Mouse (Mus musculus) frontal cortex, postnatal 10 days (tissue): ENCODE measurements around the gene Tanc1.

Experiments used
- DNase-seq, 2 experiments: peaks; one replicate each; pipeline ENCODE4 v3.0.0; 2022; ENCODE audit warnings: low spot score in 2 of 2, mixed read lengths in 1 of 2

The Tanc1 gene

DNA sequence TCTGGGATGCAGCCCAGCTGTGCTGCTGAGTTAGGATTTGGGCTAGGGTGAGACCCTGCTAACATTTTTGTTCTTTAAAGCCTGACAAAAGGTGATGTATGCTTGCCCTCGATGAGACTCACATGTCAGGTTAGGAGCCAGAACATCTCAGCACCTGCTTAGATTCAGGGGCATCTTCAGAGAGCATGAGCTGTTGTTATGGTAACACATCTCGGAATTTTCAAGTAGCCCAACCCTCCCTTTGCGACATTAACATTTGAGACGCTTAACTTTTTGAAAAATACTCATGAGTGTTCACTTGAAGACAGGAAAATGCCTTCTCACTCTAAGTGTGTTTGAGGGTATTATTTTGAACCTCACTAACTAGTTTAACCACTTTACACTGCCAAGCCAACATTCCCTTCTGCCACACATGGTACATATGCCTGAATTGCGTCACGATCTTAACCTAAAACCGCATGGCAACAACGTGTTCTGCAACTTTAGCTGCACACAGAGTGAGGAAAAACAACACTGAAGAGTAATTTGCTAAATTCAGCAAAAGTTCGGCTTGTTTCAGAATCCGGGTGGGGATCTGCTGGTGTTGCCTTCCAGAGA lies 67.7 kb downstream of the Tanc1 start:
- DNase-seq, result no peak

DNA sequence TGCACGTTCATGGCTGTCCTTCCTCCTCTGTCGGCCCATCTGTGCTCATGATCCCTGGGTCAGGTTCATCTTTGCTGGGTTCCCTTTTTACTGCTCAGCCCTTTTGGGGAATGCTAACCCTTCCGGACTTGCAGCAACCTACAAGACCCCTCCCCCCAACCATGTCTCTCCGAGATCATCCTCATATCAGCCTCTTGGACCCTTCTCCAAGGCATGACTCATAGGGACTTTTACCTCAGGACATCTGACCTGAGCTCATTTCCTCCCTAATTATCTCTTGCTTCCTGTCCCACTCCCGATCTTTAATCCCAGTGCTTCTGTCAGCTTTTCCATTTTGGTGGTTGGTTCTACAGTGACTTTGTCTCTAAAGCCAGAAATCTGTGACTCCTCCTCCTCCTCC lies 68.9 kb downstream of the Tanc1 start:
- no peak for DNase-seq

DNA sequence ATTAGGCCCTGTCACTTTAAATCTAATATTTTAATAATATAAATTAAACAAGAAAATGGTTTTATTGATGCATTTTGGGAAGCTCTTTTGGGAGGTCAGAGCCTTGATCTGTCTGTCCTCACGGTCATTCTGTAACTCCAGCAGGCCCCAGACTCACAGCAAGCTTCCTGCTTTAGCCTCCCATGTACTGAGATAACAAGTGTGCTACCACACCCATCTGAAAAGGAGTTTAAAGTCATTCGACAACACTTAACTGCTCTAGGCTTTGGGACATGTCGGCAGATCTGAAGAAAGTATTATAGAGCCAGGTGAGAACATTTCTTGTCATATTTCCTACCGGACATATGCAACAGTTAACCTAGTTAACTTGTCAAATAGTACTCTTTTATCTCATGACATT lies 69.3 kb downstream of the Tanc1 start:
- no peak for DNase-seq

DNA sequence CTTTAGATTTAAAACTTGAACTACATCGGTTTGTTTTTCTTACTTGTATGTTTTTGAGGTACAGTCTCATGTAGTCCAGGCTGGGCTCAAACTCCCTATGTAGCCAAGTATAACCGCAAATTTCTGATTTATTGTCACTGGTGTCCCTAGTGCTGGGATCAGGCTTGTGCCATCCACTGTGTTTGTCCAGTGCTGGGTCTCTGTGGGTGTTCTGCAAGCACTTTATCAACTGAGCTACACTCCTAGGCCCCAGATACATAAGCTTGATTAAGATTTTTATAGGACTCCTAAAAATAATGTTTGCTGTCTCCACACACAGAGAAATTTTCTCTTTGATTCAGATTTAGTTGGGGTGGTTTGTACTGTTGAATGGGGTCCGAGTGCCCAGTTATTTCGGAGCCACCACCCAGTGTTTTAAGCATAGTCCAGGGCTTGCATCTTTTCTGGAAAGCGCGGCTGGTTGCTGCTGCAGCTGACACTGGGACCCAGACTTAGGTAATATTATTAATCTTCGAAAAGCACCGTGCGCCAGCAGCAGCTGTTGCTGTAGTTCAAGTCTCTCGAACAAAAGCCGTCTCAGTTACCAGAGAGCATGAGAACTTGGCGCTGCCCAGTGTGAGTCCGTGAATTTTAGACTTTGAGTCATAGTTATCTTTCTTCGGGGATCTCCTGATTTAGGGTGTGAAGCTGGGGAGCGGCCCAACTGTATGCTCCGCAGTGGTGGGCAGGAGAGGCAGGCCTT lies 73.2 kb downstream of the Tanc1 start:
- DNase-seq, result no peak

DNA sequence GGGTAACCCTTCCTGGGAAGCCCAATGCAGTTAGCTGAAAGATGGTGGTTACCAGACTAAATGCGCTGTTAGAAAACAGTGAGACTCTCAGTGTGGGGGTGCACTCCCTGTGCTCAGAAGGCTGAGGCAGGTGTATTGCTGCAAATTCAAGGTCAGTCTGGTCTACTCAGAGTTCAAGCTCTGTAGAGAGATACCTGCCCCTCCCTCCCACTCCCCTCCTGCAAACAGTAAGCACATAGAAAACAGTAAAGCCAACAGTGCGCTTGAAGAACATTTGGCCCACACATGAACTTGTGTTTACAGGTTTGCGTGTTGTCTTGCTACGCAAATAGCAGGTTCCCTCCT lies 73.7 kb downstream of the Tanc1 start:
- DNase-seq, result no peak

DNA sequence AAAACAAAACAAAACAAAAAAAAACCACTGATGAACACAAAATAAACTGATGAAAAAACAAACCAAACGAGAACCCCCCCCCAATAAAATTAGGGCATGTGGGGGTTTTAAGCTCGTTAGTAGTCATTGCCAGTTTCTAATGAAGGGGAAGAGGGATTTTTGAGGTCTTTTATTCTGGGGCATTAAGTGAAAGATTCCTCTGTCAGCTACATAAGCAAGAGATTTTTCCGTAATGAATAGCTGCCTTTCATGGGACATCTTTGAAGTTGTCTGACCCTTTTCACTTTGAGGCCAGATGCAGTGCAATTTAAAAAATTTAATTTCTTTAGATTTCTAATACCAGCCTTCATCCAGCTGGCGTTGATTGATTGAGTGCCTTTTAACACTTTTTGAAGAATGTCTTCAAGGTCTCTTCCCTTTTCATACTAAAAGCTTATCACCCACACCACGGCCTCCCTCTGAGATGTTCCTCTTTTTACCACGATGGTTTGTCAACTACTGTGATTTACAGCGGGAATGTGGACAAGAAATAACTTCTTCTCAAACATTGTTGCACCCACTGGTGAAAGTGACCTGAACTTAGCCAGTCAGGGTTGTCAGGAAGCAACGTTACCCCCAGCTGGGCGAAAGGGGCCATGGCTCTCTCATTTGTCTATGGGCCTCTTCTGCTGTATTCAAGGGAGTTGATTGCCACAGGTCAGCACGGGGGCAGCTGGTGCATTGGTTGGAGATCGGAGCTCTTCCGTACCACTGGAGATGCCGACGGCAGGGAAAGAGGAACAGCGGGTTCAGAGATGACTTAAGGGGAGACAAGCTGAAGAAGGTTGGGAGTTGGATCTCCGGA lies 76.6 kb downstream of the Tanc1 start:
- DNase-seq, result no peak

DNA sequence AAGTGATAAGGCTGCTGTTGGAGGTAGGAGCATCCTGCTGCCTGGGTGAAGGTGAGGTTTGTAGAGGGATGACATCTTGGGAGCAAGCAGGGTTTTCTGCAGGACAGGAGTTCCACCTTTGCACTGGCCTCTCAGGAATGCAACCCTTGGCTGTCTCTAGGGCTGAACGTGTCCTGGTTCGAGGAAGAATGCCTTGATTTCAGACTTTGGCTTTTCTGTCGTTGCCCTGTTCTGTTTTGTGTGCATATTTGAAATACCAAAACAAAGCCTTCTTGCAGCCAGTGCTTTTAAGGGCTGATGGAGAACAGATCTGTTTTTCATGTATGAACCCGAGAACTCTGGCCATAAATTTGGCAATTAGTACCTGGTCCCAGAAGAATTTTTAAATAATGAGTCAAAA lies 79.3 kb downstream of the Tanc1 start:
- DNase-seq, result no peak

DNA sequence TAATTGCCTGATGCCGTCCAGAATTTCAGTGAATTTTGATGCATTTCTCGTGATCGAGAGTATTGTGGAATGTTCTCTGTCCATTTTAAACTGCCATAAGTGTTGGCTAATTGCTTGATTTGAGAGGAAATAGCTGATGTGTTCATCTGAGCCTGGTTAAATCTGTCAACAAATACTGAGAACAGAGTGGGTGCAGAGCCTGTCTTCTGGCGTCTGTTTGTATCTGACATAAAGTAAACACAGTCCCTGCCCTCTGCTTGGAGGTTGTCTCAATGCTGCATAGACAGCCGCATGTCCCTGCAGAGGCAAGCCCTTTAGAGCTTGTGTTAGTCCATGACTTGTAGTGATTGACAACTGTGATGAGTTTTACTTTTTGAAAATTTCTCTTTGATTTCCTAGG lies 81.6 kb downstream of the Tanc1 start:
- DNase-seq, result no peak

DNA sequence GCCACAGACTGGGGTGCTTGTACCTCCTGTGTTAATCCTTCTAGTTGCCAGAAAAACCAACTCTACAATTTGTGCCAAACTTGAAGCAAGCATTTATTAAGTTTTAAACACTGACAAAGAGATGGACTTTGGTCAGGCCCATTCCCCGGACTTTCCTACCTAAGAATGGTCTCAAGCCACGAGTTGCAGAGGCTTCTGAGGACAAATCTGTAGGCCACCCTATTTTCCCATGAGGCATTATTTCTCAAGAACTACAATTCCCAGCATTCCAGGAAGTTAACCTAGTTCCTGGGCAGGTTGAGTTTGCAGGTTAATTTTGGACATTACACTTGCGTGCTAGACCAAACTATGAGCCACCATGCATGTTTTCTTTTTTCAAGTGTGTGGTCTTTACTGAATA lies 85.3 kb downstream of the Tanc1 start:
- no peak for DNase-seq

DNA sequence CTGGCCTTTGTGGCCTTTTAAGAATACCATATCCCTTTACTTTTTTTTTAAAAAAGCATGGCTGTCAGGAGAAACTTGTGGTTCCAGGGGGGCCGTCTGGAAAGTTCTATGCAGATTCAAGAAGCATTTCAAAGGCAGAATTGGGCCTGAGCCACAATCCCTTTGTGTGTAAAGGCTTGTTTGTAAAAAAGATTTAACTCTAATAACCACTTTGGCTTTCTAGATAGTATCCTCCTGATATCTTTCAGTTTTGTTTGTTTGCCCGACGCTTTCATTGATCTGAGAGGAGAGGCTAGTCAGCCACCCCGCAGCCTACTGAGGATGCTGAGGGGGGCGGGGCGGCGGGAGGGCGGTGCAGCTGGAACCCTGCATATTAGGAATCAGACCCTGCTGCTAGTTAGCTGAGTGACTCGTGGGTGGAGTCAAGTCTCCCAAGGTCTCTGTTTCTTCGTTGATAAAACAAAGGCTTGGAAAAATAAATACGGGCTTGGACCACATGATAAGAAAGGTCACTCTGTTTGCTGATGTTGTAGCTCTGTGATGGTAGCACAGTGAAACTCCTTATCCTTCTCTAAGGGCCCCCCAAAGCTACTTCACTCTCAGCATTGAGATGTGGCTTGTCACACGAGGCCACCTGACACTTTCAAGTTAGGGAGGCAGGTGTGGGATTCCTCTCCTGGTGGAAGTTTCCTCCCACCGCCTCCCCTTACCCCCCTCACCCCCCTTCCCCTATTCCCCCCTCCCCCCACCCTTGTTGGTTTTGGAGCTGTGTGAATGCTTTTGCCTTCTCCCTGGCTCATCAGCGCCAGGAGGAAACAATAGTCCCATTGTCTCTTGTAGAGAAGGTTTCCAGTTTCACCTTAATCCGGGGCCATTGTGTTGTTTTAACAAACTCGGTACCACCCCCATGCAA lies 86.1 kb downstream of the Tanc1 start:
- DNase-seq, result no peak

DNA sequence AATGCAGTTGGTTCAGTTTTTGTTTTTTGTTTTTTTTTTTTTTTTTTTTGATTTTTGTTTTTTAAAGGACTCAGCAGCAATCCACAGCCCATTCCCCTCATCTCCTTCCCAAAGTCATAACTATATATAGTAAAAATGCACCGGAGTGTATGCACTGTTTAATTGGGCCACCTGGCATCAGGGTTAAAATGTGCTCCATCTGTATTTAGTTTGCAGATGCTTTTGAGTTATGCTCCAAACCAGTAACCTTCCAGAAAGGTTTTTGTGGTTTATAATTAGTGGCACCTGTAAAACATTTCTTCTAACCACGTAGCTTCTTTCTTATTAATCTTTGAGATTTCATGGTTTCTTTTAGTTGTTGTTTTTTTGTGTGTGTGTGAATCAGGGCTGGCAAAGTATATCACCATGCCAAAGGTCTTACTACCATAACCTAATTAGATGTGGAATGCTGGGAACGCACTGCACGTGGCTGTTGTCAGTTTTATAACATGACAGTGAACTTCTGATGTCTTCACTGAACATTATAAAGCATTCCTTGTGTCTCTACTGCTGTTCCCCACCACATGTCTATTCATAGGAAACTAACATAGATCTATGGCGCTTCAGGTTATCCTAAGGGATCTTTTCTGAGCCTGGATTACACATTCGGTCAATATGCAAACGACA lies 86.9 kb downstream of the Tanc1 start:
- no peak for DNase-seq

DNA sequence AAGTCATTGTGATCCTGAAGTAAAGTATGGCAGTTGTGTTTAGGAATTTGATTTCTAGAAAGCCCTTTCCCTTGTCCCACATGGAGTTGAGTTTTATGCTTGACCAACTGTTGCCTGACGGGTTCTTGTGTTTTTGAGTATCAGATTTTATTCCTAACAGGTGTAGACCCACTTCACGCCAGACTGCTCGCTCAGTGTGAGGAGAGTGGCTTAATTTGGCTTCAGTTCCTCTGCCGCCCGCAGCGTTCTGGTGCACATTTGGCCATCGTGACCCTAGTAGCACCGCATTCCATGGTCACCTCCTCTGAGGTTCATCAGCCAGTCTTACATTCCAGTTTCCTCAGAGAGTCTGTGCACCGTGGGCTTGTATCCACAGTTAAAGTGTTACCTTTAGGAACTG lies 88.1 kb downstream of the Tanc1 start:
- DNase-seq, result no peak

DNA sequence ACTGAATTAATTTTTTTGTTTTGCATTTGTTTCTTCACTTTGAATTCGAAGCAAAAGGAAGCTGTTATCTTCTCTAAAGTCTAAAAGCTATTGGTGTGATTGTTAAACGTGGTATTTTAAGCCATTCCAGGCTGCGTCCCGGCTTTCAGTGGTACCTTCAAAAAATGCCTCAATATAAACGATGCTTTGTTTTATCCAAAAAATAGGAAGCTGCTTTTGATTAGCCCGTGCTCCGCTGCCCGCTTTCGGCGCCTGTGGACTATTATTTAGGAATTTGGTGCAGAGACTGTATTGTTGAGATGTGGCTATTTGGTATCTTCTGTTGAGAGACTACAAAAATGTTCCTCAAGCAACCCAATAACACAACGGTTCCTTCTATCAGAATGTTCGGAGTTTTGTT lies 93.4 kb downstream of the Tanc1 start:
- no peak for DNase-seq

DNA sequence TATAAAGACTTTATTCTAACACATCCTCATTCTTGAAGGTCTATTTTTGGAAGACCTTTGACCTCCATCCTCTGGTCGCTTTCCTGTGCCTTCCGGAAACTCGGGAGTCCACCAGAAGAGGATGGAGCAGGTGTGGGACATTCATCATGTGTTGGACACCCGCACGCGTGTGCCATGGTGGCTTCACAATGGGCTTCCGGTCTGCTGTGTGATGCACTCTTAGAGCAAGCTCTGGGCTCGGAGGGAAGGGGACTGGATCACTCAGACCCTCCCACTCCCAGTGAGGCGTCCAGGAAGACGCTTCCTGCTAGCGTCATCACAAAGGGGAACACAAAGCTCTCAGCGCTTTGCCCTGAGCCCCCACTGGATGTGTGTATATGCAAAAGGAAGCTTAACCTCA lies 95.0 kb downstream of the Tanc1 start:
- DNase-seq, result no peak

DNA sequence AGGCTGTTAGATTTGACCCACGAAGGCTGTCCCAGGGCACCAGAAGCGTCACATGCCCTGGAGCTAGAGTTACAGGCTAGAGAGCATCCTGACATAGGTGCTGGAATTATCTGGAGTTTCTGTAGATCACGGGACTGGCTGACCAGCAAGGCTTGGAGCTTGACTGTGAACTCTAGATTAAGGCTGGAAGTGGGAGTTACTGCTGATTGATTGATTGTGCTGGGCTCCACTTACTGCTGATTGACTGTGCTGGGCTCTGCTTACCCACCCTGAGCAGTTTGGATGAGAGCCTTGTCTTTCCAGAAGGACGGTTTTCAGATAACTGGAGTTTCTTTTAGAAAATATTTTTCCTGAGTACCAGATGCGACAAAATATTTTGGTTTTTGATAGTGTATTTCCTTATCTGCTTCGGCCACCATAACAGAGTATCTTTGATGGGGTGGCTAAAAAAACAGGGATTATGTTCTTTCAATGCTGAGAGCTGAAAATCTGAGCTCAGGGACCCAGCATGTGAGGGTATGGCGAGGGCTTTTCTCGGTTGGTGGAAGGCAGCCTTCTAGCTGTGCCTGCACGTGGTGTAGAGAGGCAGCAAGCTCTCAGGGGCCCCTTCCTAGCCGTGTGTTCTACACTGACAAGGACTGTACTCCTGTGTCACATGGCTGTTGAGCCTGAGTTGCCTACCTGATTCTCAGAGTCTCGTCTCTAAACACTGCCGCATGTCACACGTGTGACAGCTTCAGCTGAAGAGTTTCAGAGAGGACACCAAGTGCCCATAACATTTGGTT lies 96.3 kb downstream of the Tanc1 start:
- DNase-seq, result no peak

DNA sequence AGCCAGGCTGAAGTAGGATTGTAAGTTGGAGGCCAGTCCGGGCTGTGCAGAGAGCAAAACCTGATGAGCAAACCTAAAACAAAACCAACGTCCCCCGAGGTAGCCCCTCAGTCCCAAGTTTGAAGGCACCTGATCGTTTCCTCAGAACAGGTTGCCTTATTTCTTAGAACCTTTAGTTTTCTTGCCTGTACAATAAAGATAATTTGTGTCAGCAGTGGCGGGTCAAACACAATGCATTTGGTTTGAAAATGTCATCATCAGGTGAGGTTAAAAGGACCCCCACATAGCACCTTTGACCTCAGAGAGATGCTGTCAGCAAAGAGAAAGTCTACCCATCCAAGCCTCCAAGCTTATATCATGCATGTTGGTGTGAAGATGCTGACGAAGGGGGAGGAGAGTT lies 98.9 kb downstream of the Tanc1 start:
- DNase-seq, result no peak

DNA sequence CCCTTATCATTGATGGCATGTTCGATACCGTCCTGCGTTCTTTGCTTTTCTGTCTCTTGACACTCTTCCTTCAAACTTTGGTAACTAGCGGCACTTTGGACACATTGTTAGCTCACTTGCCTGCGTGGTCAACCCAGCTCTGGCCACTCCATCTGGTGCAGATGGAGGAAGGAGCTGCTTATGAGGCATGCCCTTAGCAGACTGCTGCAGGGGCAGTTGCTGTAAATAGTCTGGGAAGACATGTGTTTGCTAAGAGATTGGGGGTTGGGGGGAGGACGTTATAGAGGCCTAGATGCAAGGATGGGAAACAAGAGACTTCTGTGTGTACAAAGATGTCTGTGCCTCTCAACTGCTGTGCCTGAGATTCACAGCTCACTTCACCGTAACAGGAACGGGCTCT lies 100.2 kb downstream of the Tanc1 start:
- no peak for DNase-seq

DNA sequence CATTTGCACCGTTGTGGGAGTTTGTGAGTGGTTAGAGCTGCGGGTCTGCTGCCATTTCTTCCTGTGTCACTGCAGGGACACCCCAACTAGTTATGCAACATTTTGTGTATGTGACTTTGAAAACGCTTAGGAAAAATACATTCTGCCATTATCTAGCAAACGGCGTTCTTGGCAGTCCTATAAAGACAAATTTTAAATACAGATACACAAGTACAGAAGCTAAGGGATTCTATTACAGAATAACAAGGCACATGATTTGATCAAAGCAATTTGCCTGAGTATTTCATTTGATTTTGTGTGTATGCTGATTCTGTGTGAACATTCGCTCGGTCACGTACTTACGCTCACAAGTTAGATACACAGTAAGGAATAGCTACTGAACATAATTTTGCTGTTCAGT lies 100.6 kb downstream of the Tanc1 start:
- DNase-seq, result no peak

DNA sequence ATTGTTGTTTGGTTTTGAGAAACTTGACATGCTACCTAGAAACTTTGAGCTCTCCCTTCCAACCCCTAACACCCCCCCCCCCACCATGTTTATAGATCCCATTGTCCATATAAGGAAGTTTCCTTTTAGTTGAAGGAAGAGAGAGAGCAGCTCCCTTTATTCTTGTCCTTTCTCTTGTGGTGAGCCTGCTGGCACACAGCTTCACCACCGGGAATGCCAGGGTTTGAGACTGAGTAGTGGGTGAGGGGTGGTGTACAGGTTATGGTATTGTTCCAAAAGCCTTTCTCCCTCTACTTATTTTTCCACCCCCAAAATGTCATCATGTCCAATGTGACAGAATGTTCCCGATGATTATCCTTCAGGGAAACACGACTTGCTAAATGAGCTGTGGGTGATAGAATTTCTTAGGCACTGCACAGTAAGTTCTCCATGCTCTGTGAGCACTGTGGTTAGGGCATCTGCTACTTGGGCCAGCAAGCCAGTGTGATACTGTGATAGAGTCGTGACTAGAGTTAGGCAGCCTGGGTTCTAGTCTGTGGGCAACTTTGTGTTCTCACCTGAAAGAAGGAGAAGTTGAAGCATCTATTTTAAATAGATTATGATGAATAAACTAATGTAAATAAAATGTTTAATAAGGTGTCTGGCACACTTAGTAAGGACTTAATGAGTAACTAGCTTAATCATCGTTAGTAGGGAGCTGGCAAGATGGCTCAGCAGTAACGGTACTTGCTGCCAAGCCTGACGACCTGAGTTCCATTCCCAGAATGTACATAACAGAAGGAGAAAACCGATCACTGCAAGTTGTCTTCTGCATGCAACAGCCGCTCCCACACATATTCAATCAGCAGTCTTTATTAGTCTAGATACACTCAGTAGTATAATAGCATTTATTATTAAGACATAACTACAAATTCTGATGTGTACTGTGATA lies 102.0 kb downstream of the Tanc1 start:
- DNase-seq, result no peak

DNA sequence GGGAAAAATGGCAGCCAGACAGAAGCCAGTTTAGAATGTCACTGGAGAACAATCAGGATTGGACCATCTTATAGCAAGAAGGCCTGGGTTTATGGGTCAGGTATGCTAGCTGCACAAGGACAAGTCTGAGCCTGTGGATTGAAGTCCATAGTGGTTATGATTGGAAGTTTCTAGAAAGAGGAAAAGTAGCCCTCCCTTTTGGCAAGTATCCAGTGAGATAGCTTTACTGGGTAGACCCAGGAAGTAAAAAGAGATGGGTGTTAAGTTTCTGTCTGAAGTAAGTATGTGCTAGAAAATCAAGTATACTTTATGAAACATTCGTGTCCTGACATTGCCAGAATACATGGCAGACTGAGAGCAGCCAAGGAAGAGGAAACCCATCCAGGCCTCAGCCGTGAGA lies 103.2 kb downstream of the Tanc1 start:
- no peak for DNase-seq
